Mouse (Mus musculus) inflammation-experienced regulatory T-cells, adult 6 months (primary cell): ENCODE results near the gene Apol8. TPM values are rescaled to one million over a fixed set of nuclear protein-coding genes. Genes with fewer than 3 reads are reported as not detected.
A peak's percentile ranks its signal among the peaks of the same experiment; 100 is the strongest.
"Not testable (repeated sequence)": the region's sequence is repeated elsewhere in the genome, so short reads cannot be mapped to it uniquely, and the experiment has no call there.

Experiments
- ATAC-seq: one replicate; pipeline ENCODE4 v1.8.0; 2017
- polyA plus RNA-seq, 3 experiments: library from polyadenylated mRNA; unstranded; fragments of 100-300 nt; shearing (Covaris generic); gene quantifications; one replicate each; pipeline ENCODE4 v1.2.1; 2017

Gene Apol8
- polyA plus RNA-seq, 3 experiments from 2014 or later = 1.2 TPM; not detected in 2

DNA sequence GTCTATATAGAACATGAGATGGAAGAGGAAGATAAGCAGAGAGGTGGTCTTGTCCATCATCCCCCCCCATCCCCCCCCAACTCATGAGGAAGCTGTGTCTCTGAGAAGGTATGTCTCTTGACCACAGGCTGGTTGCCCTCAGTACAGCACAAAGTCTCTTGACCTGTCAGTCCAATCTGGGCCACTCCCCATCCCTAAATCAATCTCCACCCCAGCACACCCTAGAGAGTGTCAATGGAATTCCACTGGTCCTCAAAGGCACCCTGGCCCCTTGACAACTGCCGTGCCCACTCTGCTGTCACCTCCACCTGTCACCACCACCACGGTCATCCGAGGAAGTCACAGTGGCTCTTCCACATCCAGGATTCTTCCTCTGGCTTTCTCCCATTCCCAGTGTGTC, 8.4 kb downstream of the Apol8 start:
- no peak for ATAC-seq

DNA sequence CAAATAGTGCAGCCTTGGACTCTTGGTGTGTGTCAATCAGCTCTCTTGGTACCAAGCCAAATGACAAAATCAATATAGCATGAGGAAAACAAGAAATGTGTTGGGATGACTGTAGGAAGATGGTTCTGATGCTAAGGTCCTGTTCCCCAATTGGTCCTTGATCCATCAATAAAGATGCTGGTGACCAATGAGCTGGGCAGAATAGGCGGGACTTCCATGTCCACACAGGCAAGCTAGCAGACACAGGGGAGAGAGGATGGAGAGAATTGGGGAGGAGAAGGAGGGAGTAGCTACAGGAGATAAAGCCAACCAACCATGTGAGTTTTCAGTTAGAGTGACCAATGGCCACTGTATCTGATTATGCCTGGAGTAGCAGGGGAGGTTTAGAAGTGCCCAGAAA, 10.5 kb downstream of the Apol8 start:
- ATAC-seq = no peak

DNA sequence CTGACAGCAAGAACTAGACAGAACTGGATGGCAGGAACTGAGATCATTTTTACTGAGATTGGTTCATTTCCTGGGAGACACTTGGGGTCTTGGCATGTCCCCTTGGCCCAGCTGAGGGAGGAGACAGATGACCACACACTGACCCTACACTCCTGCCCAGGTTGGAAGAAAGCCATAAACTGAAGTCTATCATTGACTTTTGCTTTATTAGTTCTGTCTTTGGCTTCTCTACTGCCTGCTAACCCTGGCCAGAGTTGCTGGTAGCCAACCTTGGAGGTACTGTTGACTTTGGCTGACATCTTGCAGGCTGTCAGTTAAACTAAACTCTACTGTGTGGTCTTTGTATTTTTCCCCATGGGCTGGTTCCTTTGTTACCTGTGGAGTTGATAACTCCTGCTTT, 11.7 kb downstream of the Apol8 start:
- ATAC-seq = no peak

DNA sequence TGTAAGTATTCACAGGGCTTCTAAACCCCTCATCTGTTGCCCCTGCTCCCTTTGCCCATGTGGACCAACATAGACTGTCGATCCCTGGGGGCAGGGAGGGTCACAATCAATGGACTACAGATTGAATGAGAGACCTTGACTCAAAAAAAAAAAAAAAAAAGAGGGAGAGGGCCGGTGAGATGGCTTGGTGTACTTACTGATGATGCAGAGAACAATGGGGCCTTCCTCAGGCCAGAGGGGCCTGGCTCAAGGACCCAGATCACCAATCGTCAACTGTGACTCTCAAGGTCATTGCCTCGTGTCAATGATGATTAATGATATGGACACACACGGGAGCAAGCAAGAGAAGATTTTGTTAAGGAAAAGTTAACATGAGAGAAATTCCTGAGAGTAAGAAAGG, 12.2 kb downstream of the Apol8 start:
- ATAC-seq = no peak

DNA sequence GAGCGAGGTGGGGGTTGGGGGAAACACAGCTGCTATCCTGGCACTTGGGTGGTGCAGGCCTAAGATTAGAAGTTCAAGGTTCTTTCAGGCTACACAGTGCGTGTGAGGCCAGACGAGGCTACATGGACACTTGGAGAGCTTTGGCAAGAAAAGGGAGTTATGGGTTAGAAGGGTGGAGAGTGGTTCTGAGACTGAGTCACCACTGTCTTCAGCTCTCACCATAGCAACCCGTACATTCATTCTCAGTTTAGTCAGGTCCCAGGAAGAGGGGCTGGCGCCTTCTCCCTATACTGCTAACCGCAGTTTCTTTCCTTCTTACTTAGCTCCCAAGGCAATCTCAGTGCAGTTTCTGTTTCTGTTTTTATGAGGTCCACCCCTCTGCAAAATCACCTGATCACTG, 15.2 kb downstream of the Apol8 start:
- ATAC-seq = not testable (repeated sequence)

DNA sequence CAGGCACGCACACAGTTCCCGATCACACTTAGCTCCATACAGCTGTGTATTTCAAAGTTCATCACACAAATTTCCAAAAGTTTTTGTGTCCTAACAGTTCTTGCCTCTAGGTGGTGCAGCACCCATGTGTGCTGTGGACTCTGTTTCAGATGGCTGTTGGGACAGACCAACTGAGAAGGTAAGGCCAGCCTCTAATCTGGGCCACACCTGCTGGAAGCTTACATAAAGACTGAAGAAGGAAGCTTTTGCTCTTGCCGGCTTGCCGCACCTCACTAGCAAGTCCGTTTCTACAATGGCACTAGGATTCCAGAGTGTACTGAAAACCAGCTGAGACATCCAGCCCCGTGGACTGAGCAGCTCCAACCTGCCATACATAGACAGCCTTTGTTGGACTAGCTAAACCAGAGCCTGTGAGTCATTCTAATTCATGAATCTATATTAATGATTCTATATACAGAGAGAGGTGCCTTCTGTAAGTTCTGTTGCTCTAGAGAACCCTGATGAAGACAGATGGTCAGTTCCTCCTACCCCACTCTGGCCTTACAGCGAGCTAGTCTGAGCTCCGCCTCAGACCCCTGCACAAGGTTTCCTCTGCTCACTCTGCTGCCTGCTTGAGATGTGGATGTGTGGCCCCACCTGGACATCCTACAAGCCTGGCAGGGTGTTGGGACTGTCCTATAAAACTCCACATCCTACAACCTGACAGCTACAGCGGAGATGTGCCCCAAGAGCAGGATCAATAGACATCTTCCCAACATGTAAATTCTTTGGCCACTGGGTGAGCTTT, 16.1 kb downstream of the Apol8 start:
- ATAC-seq = no peak

DNA sequence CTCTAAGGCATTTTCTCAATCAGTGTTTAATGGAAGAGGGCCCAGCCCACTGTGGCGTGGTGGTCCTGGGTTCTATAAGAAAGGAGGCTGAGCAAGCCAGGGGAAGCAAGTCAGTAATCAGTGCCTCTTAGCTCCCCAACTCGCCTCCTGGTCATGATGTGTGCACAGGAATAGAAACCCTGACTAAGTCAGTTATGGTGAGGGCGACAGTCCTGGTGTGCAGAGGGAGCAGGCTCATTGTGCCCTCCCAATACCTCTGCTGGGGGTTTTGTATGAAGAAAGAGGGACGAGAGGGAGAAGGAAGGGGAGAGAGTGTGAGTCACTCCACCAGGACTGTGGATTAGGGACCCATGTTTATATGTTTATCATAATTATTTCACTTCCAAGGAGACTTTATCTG, 22.9 kb downstream of the Apol8 start:
- not testable (repeated sequence) for ATAC-seq

DNA sequence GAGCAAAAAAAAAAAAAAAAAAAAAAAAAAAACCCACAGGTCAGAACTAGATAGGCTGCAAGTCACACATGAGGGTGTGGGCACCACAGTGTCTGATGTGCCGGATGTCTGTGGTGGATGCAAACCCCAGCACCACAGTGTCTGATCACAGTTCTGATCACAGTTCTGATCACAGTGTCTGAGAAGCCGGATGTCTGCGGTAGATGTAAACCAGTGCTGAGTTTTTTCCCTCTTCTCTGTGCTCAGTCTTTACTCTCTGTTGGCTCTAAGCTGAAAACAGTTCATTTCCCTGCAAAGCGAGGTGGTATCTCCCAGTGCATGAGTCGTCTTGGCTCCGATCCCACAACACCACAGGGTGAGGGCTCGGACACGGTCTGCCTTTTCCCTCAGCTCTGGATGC, 23.4 kb downstream of the Apol8 start:
- ATAC-seq = peak; percentile 99

DNA sequence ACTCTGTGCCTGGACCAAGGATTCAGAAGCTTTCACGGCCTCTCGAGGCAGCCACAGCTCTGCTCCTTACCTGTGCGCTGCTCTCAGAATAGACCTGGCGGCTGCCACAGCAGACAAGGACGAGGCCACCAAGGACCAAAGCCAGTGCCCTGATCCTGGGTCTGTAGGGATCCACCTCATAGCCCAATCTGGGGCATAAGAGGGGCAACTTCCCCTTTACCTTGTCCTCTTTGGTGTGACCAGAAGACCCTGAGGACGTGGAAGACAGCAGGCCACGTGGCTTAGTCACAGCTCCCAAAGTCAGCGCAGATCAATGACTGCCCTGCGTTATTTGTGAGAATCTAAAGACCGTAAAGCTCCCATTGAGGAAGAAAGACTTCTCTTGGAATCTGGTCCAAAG, 24.0 kb downstream of the Apol8 start:
- not testable (repeated sequence) for ATAC-seq

DNA sequence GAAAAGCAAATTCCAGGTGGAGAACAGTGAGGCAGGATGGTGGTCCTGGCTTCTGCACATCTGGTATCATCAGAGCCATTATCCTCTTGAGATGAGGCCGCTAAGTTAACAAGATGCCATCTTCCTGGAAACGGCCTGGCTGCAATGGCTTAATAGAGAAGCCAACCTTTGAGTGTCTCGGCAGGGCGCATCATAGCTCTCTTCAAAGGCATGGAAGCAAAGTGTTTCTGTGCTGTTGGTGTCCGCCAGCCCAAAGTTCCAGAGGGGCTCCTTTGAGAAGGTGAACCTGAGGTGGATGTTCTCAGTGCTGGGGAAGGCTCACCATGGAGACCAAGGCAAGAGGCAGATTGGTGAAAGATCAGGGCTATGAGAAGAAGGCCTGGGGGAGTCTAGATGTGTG, 25.2 kb downstream of the Apol8 start:
- ATAC-seq = no peak

DNA sequence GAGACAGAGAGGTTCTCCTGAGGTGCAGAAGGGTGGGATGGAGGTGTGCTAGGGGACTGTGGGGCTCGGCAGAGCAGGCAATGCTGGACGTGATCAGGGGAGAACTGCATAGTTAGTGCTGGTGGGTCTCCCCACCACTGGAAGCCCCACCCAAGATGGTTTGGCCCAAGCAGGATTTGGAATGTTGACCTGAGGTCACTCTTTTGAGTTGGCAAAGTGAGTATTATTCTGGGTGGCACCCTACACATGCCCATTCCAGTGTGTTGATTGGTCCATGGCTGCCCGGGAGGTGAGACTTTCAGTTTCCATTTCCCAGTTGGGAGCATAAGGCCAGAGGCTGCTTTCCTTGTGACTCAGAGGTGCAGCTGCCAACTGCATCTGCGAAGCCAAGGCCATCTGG, 28.1 kb downstream of the Apol8 start, which contains the start of gene Apol9b:
TSS of gene Apol9b (plus strand) at position 301 of the 400 bp plus-strand sequence.
- not testable (repeated sequence) for ATAC-seq

DNA sequence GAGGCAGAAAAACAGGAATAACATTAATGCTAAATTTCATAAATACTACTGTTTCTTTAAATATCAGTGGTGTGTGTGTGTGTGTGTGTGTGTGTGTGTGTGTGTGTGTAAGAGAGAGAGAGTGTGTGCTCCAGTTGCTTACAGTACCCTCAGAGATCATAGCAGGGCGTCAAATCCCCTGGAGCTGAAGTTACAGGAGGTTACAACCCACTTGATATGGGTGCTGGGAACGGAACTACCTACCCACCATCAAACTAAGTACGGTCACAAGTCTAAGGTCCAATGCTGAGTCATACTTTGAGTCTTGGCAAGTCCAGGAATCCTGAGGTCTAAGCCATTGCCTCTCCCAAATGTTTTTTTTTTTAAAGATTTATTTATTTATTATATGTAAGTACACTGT, 29.1 kb downstream of the Apol8 start:
- not testable (repeated sequence) for ATAC-seq

DNA sequence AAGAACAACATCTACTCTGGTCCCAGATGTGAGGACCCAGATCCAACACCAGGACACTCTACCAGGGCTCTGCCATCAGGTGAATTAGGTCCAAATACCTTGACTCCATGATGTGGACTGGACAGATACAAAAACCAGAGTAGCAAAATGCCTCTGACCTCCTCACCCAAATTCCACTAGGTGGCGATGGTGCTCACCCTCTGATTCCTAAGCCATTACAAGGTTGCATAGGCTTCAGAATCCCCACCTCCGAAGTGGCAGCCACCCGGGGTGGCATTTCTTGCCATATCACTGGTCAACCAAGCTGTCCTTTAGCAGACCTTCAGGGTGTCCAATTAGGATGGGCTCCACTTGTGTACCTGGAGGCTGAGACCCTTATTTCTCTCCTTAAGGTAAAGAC, 29.7 kb downstream of the Apol8 start:
- ATAC-seq = peak; percentile 61

DNA sequence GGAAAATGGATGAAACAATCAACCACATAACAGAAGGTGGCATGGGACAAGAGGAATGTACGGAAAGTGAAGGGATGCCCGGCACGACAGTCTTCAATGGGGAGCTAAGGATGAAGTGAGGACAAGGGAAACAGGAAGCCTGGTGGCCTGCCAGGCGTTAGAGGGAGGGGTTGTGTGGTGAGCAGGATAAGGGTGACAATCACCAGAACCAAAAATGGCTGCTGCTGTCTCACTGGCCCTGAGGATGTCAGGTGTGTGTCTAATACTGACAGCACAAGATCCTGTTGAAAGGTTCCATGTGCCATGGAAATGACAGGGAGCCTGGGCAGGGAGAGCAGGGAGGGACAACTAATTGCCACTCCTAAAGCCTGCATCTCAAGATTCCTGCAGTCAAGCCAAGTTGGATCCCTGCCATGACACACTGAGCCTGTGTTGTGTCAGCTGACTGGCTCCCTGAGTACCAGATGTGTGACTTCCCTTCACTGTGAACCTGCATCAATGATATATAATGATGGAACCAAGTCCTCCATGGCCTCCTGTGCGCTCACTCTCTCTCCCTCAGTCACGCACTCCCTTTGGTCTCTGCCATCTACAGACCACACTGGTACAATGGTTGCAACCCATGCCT, 31.3 kb downstream of the Apol8 start:
- not testable (repeated sequence) for ATAC-seq

DNA sequence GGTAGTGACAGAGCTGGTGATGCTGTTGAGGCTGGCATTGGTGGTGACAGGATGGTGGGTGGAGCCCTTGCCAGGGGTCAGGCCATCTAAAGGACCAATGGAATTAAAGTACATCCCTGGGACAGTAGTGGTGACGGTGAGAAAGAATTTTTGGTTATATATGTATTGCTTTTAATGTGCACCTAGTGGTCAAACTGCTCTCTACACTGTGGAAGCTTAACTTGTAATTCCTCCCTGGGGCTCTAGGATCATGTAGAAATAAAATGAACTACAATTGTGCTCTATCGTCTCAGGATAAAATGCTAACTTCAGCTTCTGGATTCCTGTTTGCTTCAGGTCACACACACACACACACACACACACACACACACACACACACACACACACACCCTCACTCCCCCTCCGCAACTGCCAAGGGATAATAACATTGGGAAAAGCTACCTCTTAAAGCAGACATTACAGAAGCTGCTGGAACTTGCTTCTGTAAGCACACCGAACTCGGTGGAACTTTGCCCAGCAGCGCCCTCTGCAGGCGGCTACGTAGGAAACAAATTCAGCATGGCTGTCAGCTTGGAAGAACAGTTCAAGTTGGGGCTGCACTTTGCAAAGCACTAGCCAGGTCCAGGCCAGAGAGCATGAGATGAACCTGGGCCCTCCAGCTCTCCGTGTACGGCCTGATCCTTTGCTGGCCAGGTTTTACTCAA, 32.4 kb downstream of the Apol8 start:
- ATAC-seq = not testable (repeated sequence)

DNA sequence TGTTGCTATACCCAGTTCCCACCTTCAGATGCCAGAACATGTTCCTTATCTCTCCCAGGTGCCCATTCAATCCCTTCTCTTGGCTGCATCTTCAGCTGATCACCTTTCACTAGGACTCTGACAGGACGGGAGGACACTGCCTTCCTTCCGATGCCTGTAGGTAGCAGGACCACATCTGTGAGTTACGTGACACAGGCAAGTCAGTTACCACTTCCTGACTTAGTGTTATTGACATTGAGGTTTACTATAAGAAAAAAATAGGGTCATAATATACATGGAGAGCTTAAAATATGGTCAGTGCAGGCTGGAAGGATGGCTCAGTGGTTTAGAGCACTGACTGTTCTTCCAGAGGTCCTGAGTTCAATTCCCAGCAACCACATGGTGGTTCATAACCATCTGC, 35.3 kb downstream of the Apol8 start:
- peak; percentile 70 for ATAC-seq

DNA sequence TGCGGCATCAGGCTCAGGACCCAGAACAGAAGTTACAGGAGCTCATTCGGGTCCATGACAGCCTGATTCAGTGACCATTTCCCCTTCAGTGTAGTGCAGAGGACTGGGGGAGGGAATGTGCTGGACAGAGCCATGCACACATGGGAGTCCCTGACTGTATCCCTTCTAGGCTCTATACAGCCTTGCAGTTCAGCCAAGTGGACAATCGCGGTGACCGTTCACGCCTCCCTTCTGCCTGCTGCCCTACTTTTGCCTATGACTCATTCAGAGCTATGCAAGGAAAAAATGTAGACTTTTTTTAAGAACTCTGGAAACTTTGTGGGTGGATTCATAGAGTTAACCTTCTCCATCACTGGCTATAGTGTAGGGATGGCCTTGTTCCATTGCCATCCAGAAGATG, 38.6 kb downstream of the Apol8 start:
- ATAC-seq = not testable (repeated sequence)

DNA sequence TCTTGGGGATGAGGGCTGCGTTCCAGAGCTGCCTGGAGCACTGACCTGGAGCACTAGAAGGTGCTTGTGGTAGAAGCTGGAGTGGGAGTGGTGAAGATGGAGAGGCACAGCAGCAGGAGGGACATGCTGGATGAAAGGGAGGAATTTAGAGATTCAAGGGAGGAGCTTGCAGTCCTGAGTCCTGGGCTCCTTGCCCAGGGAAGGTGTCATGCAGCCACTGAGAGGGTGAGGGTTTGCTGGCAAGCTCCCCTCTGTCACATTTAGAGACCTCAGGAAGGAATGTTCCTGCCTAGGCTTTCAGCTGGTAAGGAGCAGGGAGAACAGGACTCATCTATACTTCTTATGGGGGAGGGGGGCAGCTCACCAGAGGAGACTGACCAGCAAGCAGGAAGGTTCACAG, 47.9 kb downstream of the Apol8 start:
- not testable (repeated sequence) for ATAC-seq

DNA sequence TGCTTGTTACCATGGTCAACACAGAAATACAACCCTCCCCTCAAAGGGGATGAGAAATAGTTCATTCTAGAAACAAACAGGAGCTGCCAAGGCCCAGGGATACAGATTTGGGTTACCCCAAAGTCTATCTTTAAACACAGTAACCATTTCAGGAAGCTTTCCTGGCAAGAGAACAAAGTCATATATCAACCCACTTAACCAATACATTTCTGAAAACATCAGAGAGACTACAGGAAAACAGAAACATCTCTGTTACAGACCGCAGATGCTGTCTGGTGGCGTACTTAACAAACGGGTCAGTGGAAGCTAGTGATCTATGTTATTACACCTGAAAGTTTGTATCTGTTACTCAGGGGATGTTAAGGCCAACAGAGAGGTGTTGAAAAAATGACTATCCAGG, 51.5 kb downstream of the Apol8 start:
- peak; percentile 64 for ATAC-seq

DNA sequence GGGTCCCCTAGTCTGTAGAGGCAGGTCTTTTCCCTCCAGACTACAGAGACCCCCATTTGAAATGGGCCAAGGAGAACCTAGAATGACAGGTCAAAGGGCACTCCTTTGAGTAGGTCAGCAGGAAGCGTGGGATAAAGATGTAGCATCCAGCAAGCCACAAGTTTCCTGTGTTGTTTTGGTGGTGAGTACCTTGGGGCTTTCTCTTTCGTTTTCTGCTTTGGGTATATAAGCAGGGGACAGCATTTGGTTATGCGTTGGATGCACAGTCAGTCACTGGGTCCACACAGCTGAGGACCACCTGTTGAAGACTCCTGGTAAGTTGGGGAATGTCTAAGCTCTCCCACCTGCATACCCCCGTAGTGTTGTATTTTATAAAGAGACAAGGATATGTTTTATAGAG, 58.1 kb downstream of the Apol8 start, which contains the start of gene Apol7e:
TSS of gene Apol7e (plus strand) at position 202 of the 400 bp plus-strand sequence.
- peak; percentile 92 for ATAC-seq
